Mouse (Mus musculus): Measurements from ENCODE around the gene Gipc1. TPM values are rescaled to one million over a fixed set of nuclear protein-coding genes. Genes with fewer than 3 reads are reported as not detected.
A peak's percentile ranks its signal among the peaks of the same experiment; 100 is the strongest.

Gipc1 gene
- 20.8 and 21.2 TPM in 2 replicates for polyA plus RNA-seq (2012; ENCODE audit: insufficient read depth, insufficient read length, missing spikeins)

GRCm38 (mm10) chr8:83652030-83652743 lies at the start of gene Gipc1:
Gene Gipc1, plus strand, starts transcription at chr8:83652677.
- H3K4me3 ChIP-seq (ENCODE audit: insufficient read depth, low read depth, low read length) = peak within 1 kb of the TSS; percentile 83

GRCm38 (mm10) chr8:83607661-83608397 lies 44.6 kb upstream of the Gipc1 start, which contains the start of the genes Tecr and Dnajb1:
Gene Tecr, minus strand, starts transcription at chr8:83607971.
Gene Dnajb1, plus strand, starts transcription at chr8:83608193.
- peak within 1 kb of the TSS; percentile 79 for H3K4me3 ChIP-seq (ENCODE audit: insufficient read depth, low read depth, low read length)
- H3K4me1 ChIP-seq (ENCODE audit: control insufficient read depth, insufficient read depth, insufficient read length, low read length) = peaks cover 6% of the 10 kb centered on the region; the same call in 1 of the 2 replicates
- H3K27ac ChIP-seq (replicated peaks; ENCODE audit: low read depth, low read length) = peak within 1 kb of the TSS; percentile 91

More at GRCm38 (mm10) chr8:83652030-83652743, at the start of gene Gipc1:
- Histone ChIP-seq H3K4me1 (ENCODE audit: control insufficient read depth, insufficient read depth, insufficient read length, low read length) (peaks cover 5% of the 10 kb centered on the region), H3K27ac (replicated peaks; ENCODE audit: low read depth, low read length) (0 out of 2 replicates have a peak within 1 kb of the TSS, but pooled peaks have one; percentile 6)

- Histone ChIP-seq H3K4me1 (ENCODE audit: control insufficient read depth, insufficient read depth, insufficient read length, low read length) (peaks cover 6% of the 10 kb centered on the region; the same call in 1 of the 2 replicates), H3K27ac (replicated peaks; ENCODE audit: low read depth, low read length) (peak overlapping the region; percentile 91), H3K4me3 (ENCODE audit: insufficient read depth, low read depth, low read length) (peak overlapping the region; percentile 79)
Observed at GRCm38 (mm10) chr8:83608398-83608829, 44.1 kb upstream of the Gipc1 start.

- Histone ChIP-seq H3K27ac (replicated peaks; ENCODE audit: low read depth, low read length) (peak overlapping the region; percentile 91), H3K4me3 (ENCODE audit: insufficient read depth, low read depth, low read length) (peak overlapping the region; percentile 79)
Observed at GRCm38 (mm10) chr8:83609086-83609485, 43.4 kb upstream of the Gipc1 start.

GRCm38 (mm10) chr8:83609547-83610180 lies 42.8 kb upstream of the Gipc1 start:
- Histone ChIP-seq H3K4me3 (ENCODE audit: insufficient read depth, low read depth, low read length) (peak overlapping the region; percentile 79), H3K4me1 (ENCODE audit: control insufficient read depth, insufficient read depth, insufficient read length, low read length) (peaks cover 6% of the 10 kb centered on the region; the same call in 1 of the 2 replicates), H3K27ac (replicated peaks; ENCODE audit: low read depth, low read length) (no peak overlapping the region)

More at GRCm38 (mm10) chr8:83609086-83609485, 43.4 kb upstream of the Gipc1 start:
- peaks cover 6% of the 10 kb centered on the region; the same call in 1 of the 2 replicates for H3K4me1 ChIP-seq (ENCODE audit: control insufficient read depth, insufficient read depth, insufficient read length, low read length)

- Histone ChIP-seq H3K27ac (replicated peaks; ENCODE audit: low read depth, low read length) (no peak overlapping the region), H3K4me3 (ENCODE audit: insufficient read depth, low read depth, low read length) (no peak overlapping the region), H3K4me1 (ENCODE audit: control insufficient read depth, insufficient read depth, insufficient read length, low read length) (peaks cover 6% of the 10 kb centered on the region; the same call in 1 of the 2 replicates)
Observed at GRCm38 (mm10) chr8:83611921-83612320, 40.6 kb upstream of the Gipc1 start.

- peaks cover 6% of the 10 kb centered on the region; the same call in 1 of the 2 replicates for H3K4me1 ChIP-seq (ENCODE audit: control insufficient read depth, insufficient read depth, insufficient read length, low read length)
- H3K27ac ChIP-seq (replicated peaks; ENCODE audit: low read depth, low read length) = no peak overlapping the region
- no peak overlapping the region for H3K4me3 ChIP-seq (ENCODE audit: insufficient read depth, low read depth, low read length)
Observed at GRCm38 (mm10) chr8:83613695-83614094, 38.8 kb upstream of the Gipc1 start.

- H3K4me3 ChIP-seq (ENCODE audit: insufficient read depth, low read depth, low read length) = no peak overlapping the region
- no peaks in the 10 kb centered on the region for H3K4me1 ChIP-seq (ENCODE audit: control insufficient read depth, insufficient read depth, insufficient read length, low read length)
- H3K27ac ChIP-seq (replicated peaks; ENCODE audit: low read depth, low read length) = no peak overlapping the region
Observed at GRCm38 (mm10) chr8:83616625-83617024, 35.9 kb upstream of the Gipc1 start.

GRCm38 (mm10) chr8:83617111-83617510 lies 35.4 kb upstream of the Gipc1 start:
- H3K27ac ChIP-seq (replicated peaks; ENCODE audit: low read depth, low read length) = no peak overlapping the region
- H3K4me1 ChIP-seq (ENCODE audit: control insufficient read depth, insufficient read depth, insufficient read length, low read length) = no peaks in the 10 kb centered on the region

GRCm38 (mm10) chr8:83618566-83618965 lies 33.9 kb upstream of the Gipc1 start:
- H3K4me3 ChIP-seq (ENCODE audit: insufficient read depth, low read depth, low read length) = no peak overlapping the region
- H3K4me1 ChIP-seq (ENCODE audit: control insufficient read depth, insufficient read depth, insufficient read length, low read length) = no peaks in the 10 kb centered on the region
- H3K27ac ChIP-seq (replicated peaks; ENCODE audit: low read depth, low read length) = no peak overlapping the region

More at GRCm38 (mm10) chr8:83617111-83617510, 35.4 kb upstream of the Gipc1 start:
- no peak overlapping the region for H3K4me3 ChIP-seq (ENCODE audit: insufficient read depth, low read depth, low read length)

- Histone ChIP-seq H3K27ac (replicated peaks; ENCODE audit: low read depth, low read length) (no peak overlapping the region), H3K4me3 (ENCODE audit: insufficient read depth, low read depth, low read length) (no peak overlapping the region), H3K4me1 (ENCODE audit: control insufficient read depth, insufficient read depth, insufficient read length, low read length) (no peaks in the 10 kb centered on the region)
Observed at GRCm38 (mm10) chr8:83619568-83620285, 32.8 kb upstream of the Gipc1 start.

GRCm38 (mm10) chr8:83621691-83622388 lies 30.6 kb upstream of the Gipc1 start:
- Histone ChIP-seq H3K4me1 (ENCODE audit: control insufficient read depth, insufficient read depth, insufficient read length, low read length) (no peaks in the 10 kb centered on the region), H3K4me3 (ENCODE audit: insufficient read depth, low read depth, low read length) (peak overlapping the region; percentile 32), H3K27ac (replicated peaks; ENCODE audit: low read depth, low read length) (no peak overlapping the region)

- H3K4me1 ChIP-seq (ENCODE audit: control insufficient read depth, insufficient read depth, insufficient read length, low read length) = no peaks in the 10 kb centered on the region
- H3K27ac ChIP-seq (replicated peaks; ENCODE audit: low read depth, low read length) = no peak overlapping the region
- H3K4me3 ChIP-seq (ENCODE audit: insufficient read depth, low read depth, low read length) = peak overlapping the region; percentile 32
Observed at GRCm38 (mm10) chr8:83622389-83622989, 30.0 kb upstream of the Gipc1 start.
